Mouse (Mus musculus) left cerebral cortex, adult 6 months (tissue): Measurements from ENCODE around the gene Lst1. TPM values are rescaled to one million over a fixed set of nuclear protein-coding genes. Genes with fewer than 3 reads are reported as not detected.

Experiments used
- long read RNA-seq, 2 experiments: library from polyadenylated mRNA; unstranded; transcript quantifications; one replicate each; pipeline ENCODE4 v2.0.0; 2019 to 2020
- polyA plus RNA-seq: library from polyadenylated mRNA; unstranded; fragments of <200 nt; fragmentation: Nextera tagmentation; gene quantifications from 2 replicates; pipeline ENCODE4 v1.2.3, GENCODE M21; 2021

Lst1 gene
- 26.1 and 36.8 TPM in 2 replicates for polyA plus RNA-seq
- long read RNA-seq, experiment 1, partial matches to known transcripts, result 0 of 2 reads
- long read RNA-seq, experiment 1, other reads (novel, unspliced or antisense), result 0 of 2 reads
- long read RNA-seq, experiment 2, transcript Lst1-201 (4 exons, 415 nt), result major isoform, 10 of 12 reads
- long read RNA-seq, experiment 2, partial matches to known transcripts, result 2 of 12 reads
- long read RNA-seq, experiment 2, other reads (novel, unspliced or antisense), result 0 of 12 reads

GRCm38 (mm10) chr17:35187959-35188610 lies at the start of gene Lst1:
Gene Lst1 (minus strand): TSS chr17:35188439.

GRCm38 (mm10) chr17:35235614-35236389 lies 47.6 kb upstream of the Lst1 start, which contains the start of gene Nfkbil1:
Gene Nfkbil1 (minus strand): TSS chr17:35235792.

GRCm38 (mm10) chr17:35233114-35233980 lies 45.1 kb upstream of the Lst1 start, which contains the start of gene Atp6v1g2:
Gene Atp6v1g2 (plus strand): TSS chr17:35233660.

GRCm38 (mm10) chr17:35220156-35220952 lies 32.1 kb upstream of the Lst1 start, which contains the start of gene Gm16181:
Gene Gm16181 (plus strand): TSS chr17:35220834.

GRCm38 (mm10) chr17:35204494-35205379 lies 16.5 kb upstream of the Lst1 start, which contains the start of gene Lta:
Gene Lta (minus strand): TSS chr17:35205351.

GRCm38 (mm10) chr17:35201787-35202186 lies 13.5 kb upstream of the Lst1 start, which contains the start of gene Tnf:
Gene Tnf (minus strand): TSS chr17:35202007.

GRCm38 (mm10) chr17:35193881-35194843 lies 5.9 kb upstream of the Lst1 start, which contains the start of gene Ltb:
Gene Ltb (plus strand): TSS chr17:35194439.

GRCm38 (mm10) chr17:35175968-35176367 lies 12.3 kb downstream of the Lst1 start, which contains the start of gene Aif1:
Gene Aif1 (minus strand): TSS chr17:35176068.

GRCm38 (mm10) chr17:35164568-35165450 lies 23.4 kb downstream of the Lst1 start, which contains the start of gene Prrc2a:
Gene Prrc2a (minus strand): TSS chr17:35164897.

Other genes starting within 250 kb of the Lst1 start
- 0.48 and 1.1 TPM in 2 replicates for gene Hspa1b, start 229.2 kb downstream of the Lst1 start, polyA plus RNA-seq
- gene Gm20481, start 218.5 kb downstream of the Lst1 start, polyA plus RNA-seq, result not detected in 2 replicates
- gene Hspa1a, start 216.3 kb downstream of the Lst1 start, polyA plus RNA-seq, result 5.3 and 7.0 TPM in 2 replicates
- gene Hspa1l, start 215.7 kb downstream of the Lst1 start, polyA plus RNA-seq, result 0.90 and 1.5 TPM in 2 replicates
- 33.6 and 33.9 TPM in 2 replicates for gene Lsm2, start 206.6 kb downstream of the Lst1 start, polyA plus RNA-seq
- 15.7 and 17.2 TPM in 2 replicates for gene Vars, start 187.5 kb downstream of the Lst1 start, polyA plus RNA-seq
- gene Vwa7, start 171.9 kb downstream of the Lst1 start, polyA plus RNA-seq, result 0.13 and 0.25 TPM in 2 replicates
- 0.89 and 0.92 TPM in 2 replicates for gene Sapcd1, start 160.4 kb downstream of the Lst1 start, polyA plus RNA-seq
- gene Msh5, start 141.7 kb downstream of the Lst1 start, polyA plus RNA-seq, result 0.37 and 0.45 TPM in 2 replicates
- gene Clic1, start 138.5 kb downstream of the Lst1 start, polyA plus RNA-seq, result 22.7 and 26.4 TPM in 2 replicates
- gene Ddah2, start 129.4 kb downstream of the Lst1 start, polyA plus RNA-seq, result 20.0 and 22.8 TPM in 2 replicates
- gene Ly6g6c, start 123.1 kb downstream of the Lst1 start, polyA plus RNA-seq, result not detected in 2 replicates
- not detected in 2 replicates for gene Mpig6b, start 122.3 kb downstream of the Lst1 start, polyA plus RNA-seq
- gene Ly6g6e, start 111.5 kb downstream of the Lst1 start, polyA plus RNA-seq, result 2.4 and 3.7 TPM in 2 replicates
- gene Ly6g6d, start 110.4 kb downstream of the Lst1 start, polyA plus RNA-seq, result 1.6 and 2.3 TPM in 2 replicates
- gene Ly6g6f, start 102.8 kb downstream of the Lst1 start, polyA plus RNA-seq, result 1.6 and 2.2 TPM in 2 replicates
- 102 and 121 TPM in 2 replicates for gene Abhd16a, start 99.2 kb downstream of the Lst1 start, polyA plus RNA-seq
- not detected in 2 replicates for gene Ly6g5c, start 80.2 kb downstream of the Lst1 start, polyA plus RNA-seq
- not detected in 2 replicates for gene Ly6g5b, start 73.0 kb downstream of the Lst1 start, polyA plus RNA-seq
- 21.2 and 22.7 TPM in 2 replicates for gene Gpank1, start 67.0 kb downstream of the Lst1 start, polyA plus RNA-seq
- gene Csnk2b, start 66.4 kb downstream of the Lst1 start, polyA plus RNA-seq, result 240 and 277 TPM in 2 replicates
- 32.3 and 43.2 TPM in 2 replicates for gene D17H6S53E, start 62.1 kb downstream of the Lst1 start, polyA plus RNA-seq
- not detected in 2 replicates for gene Apom, start 56.4 kb downstream of the Lst1 start, polyA plus RNA-seq
- 59.0 and 84.6 TPM in 2 replicates for gene Bag6, start 53.3 kb downstream of the Lst1 start, polyA plus RNA-seq
- gene Prrc2a, start 23.5 kb downstream of the Lst1 start, polyA plus RNA-seq, result 14.9 and 37.9 TPM in 2 replicates
- 32.2 and 36.1 TPM in 2 replicates for gene Aif1, start 12.4 kb downstream of the Lst1 start, polyA plus RNA-seq
- gene Ltb, start 6.0 kb upstream of the Lst1 start, polyA plus RNA-seq, result 0.48 and 0.93 TPM in 2 replicates
- gene Tnf, start 13.6 kb upstream of the Lst1 start, polyA plus RNA-seq, result not detected in 2 replicates
- 0.15 TPM in 1 of 2 replicates, not detected in the other for gene Lta, start 16.9 kb upstream of the Lst1 start, polyA plus RNA-seq
- not detected in 2 replicates for gene Gm16181, start 32.4 kb upstream of the Lst1 start, polyA plus RNA-seq
- 636 and 753 TPM in 2 replicates for gene Atp6v1g2, start 45.2 kb upstream of the Lst1 start, polyA plus RNA-seq
- gene Nfkbil1, start 47.4 kb upstream of the Lst1 start, polyA plus RNA-seq, result 8.9 and 9.3 TPM in 2 replicates
- gene Ddx39b, start 53.3 kb upstream of the Lst1 start, polyA plus RNA-seq, result 165 and 169 TPM in 2 replicates
- 62.8 and 80.2 TPM in 2 replicates for gene H2-D1, start 74.3 kb upstream of the Lst1 start, polyA plus RNA-seq
- gene H2-Q1, start 132.0 kb upstream of the Lst1 start, polyA plus RNA-seq, result 0.44 and 0.75 TPM in 2 replicates
- gene H2-Q2, start 153.8 kb upstream of the Lst1 start, polyA plus RNA-seq, result 0.49 and 0.67 TPM in 2 replicates
- gene H2-Q4, start 191.2 kb upstream of the Lst1 start, polyA plus RNA-seq, result 0.29 TPM in 1 of 2 replicates, not detected in the other
- gene H2-Q6, start 236.4 kb upstream of the Lst1 start, polyA plus RNA-seq, result 1.5 and 1.7 TPM in 2 replicates